Comparison of ENCODE assay signal across 8 mouse cellular contexts in genomic region chr3:107695948-107696881, GRCm38 (mm10). TPM values are rescaled to one million over a fixed set of nuclear protein-coding genes. Genes with fewer than 3 reads are reported as not detected.
DNase-seq lines count a peak whose midpoint lies in the region; ATAC-seq lines count a peak whose summit lies in the region.

Ahcyl1 (minus strand) TSS chr3:107696560.

- 0 out of 2 replicates have a peak, but pooled peaks cover under 1% of the 10 kb centered on the region for H3K27me3 ChIP-seq in heart, embryonic 13.5 days (replicated peaks)
- H3K27me3 ChIP-seq in liver, embryonic 12.5 days (replicated peaks): no peaks in the 10 kb centered on the region
- H3K27me3 ChIP-seq in stomach, embryonic 15.5 days (replicated peaks): no peaks in the 10 kb centered on the region

- H3K9me3 ChIP-seq in heart, embryonic 13.5 days: no peaks in the 10 kb centered on the region
- H3K9me3 ChIP-seq in liver, embryonic 12.5 days (replicated peaks): no peaks in the 10 kb centered on the region
- no peaks in the 10 kb centered on the region for H3K9me3 ChIP-seq in stomach, embryonic 15.5 days

- peak; percentile 99 for DNase-seq in CD4-positive, CD25-positive, alpha-beta regulatory T cell, adult 2 months (ENCODE audit: low read depth, low spot score)
- peak; percentile 69 for DNase-seq in fat pad, adult 2 months (ENCODE audit: extremely low read depth, low read depth, low spot score)
- peak; percentile 99 for DNase-seq in kidney, postnatal 10 days
- DNase-seq in natural killer cell, adult 2 months (ENCODE audit: low spot score in 2 of 2): peak; percentile 99

- peaks cover 8% of the 10 kb centered on the region for H3K4me1 ChIP-seq in brown adipose tissue, adult 24 weeks (ENCODE audit: control insufficient read depth, insufficient read depth, insufficient read length, low read length)
- peaks cover 41% of the 10 kb centered on the region for H3K4me1 ChIP-seq in heart, embryonic 13.5 days
- H3K4me1 ChIP-seq in liver, embryonic 12.5 days: peaks cover 42% of the 10 kb centered on the region
- peaks cover 19% of the 10 kb centered on the region for H3K4me1 ChIP-seq in stomach, embryonic 15.5 days

- peak within 1 kb of the TSS; percentile 92 for H3K4me2 ChIP-seq in heart, embryonic 13.5 days
- H3K4me2 ChIP-seq in liver, embryonic 12.5 days: peak within 1 kb of the TSS; percentile 92
- peak within 1 kb of the TSS; percentile 73 for H3K4me2 ChIP-seq in stomach, embryonic 15.5 days

- 1% methylated on average over 90 of the region's 93 CpGs for WGBS in heart, embryonic 13.5 days
- under 1% methylated on average over 92 of the region's 93 CpGs for WGBS in liver, embryonic 12.5 days (ENCODE audit: insufficient replicate concordance)
- under 1% methylated on average over 91 of the region's 93 CpGs for WGBS in stomach, embryonic 15.5 days

- H3K27ac ChIP-seq in brown adipose tissue, adult 24 weeks (replicated peaks; ENCODE audit: low read depth, low read length): peak within 1 kb of the TSS; percentile 83
- peak within 1 kb of the TSS; percentile 94 for H3K27ac ChIP-seq in heart, embryonic 13.5 days (replicated peaks)
- peak within 1 kb of the TSS; percentile 90 for H3K27ac ChIP-seq in liver, embryonic 12.5 days
- H3K27ac ChIP-seq in stomach, embryonic 15.5 days: peak within 1 kb of the TSS; percentile 90

- H3K36me3 ChIP-seq in heart, embryonic 13.5 days: no peaks in the 10 kb centered on the region
- no peaks in the 10 kb centered on the region for H3K36me3 ChIP-seq in liver, embryonic 12.5 days
- no peaks in the 10 kb centered on the region for H3K36me3 ChIP-seq in stomach, embryonic 15.5 days

- H3K4me3 ChIP-seq in brown adipose tissue, adult 24 weeks (ENCODE audit: insufficient read depth, low read depth, low read length): peak within 1 kb of the TSS; percentile 90
- H3K4me3 ChIP-seq in heart, embryonic 13.5 days: peak within 1 kb of the TSS; percentile 93
- peak within 1 kb of the TSS; percentile 91 for H3K4me3 ChIP-seq in liver, embryonic 12.5 days
- peak within 1 kb of the TSS; percentile 85 for H3K4me3 ChIP-seq in stomach, embryonic 15.5 days (replicated peaks)

- H3K9ac ChIP-seq in heart, embryonic 13.5 days: peak within 1 kb of the TSS; percentile 99
- peak within 1 kb of the TSS; percentile 97 for H3K9ac ChIP-seq in liver, embryonic 12.5 days
- peak within 1 kb of the TSS; percentile 90 for H3K9ac ChIP-seq in stomach, embryonic 15.5 days

- peak; percentile 96 for ATAC-seq in heart, embryonic 13.5 days (ENCODE audit: extremely low read depth, insufficient number of reproducible peaks, low FRiP score, low TSS enrichment)
- ATAC-seq in liver, embryonic 12.5 days: peak; percentile 95
- ATAC-seq in stomach, embryonic 15.5 days (ENCODE audit: insufficient read depth, low FRiP score, low read depth): peak; percentile 98

RNA-seq across cellular contexts. Expression of gene Ahcyl1, which starts in this region (rescaled TPM):
- polyA plus RNA-seq in brown adipose tissue, adult 24 weeks (2012; ENCODE audit: insufficient read depth, insufficient read length, missing spikeins): 510 and 528 TPM in 2 replicates
- polyA plus RNA-seq in heart, embryonic 13.5 days (2015; fragmentation: Nextera tagmentation; extraction: Ambion mirVana): 45.8 and 48.9 TPM in 2 replicates
- polyA plus RNA-seq in liver, embryonic 12.5 days (2016; fragmentation: Nextera tagmentation; extraction: Ambion mirVana): 53.7 and 54.0 TPM in 2 replicates
- 73.5 and 84.9 TPM in 2 replicates for polyA plus RNA-seq in stomach, embryonic 15.5 days (2015; fragmentation: Nextera tagmentation; extraction: Ambion mirVana)

Comparison
In these comparisons a context has a peak if more than half of its experiments do, and no peak if none do; other contexts are left out.
1. Peak in every context shown above with its lines: DNase-seq, ATAC-seq, H3K4me3 ChIP-seq and H3K27ac ChIP-seq.